Mouse (Mus musculus): ENCODE data around the gene Nudt1.
A peak's percentile ranks its signal among the peaks of the same experiment; 100 is the strongest.

The Nudt1 gene

GRCm38 (mm10) chr5:140321042-140321755 lies at the start of gene Nudt1, which contains the start of gene Mad1l1:
Gene Nudt1 (plus strand): TSS chr5:140321656.
Gene Mad1l1 (minus strand): TSS chr5:140321552.
- peak; percentile 92 to 94 for DNase-seq

DNA sequence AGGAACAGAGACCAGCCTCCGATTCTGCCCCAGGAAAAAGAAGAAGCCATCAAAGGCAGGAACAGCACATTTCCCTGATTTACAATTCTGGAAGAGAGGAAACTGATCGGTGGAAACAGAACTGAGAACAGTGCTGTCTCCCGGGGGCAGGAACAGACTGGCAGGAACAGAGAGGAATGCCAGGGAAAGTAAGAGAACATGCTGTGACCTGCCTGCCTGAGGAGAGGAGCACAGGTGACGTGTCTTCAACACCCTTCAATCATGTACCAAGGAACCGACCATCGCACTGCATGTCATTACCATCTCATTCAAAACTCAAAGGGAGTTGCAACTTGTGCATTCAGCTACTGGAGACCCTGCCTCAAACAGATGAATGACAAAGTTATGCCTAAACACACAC lies 44.7 kb upstream of the Nudt1 start:
- DNase-seq: no peak

DNA sequence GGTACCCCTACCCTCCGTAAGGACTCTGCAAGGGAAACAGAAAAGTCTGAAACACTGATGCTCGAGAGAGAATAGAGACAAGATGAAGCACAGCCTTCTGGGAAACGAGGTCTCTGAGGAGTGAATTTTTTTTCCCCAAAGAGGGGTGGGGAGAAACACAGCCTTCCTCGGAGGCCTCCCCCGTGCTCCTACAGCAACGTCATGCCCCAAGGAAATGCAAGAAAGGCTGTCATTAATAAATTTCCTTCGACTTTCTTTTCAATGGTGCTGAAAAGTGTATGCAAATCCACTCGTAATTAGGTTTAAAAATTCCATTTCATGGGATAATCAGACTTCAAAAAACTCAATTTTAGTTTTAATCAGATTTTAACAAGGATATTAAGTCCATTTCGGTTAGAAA lies 41.3 kb upstream of the Nudt1 start:
- no peak for DNase-seq

- peak; percentile 71 to 75 for DNase-seq
Measured at GRCm38 (mm10) chr5:140282376-140282775, 39.1 kb upstream of the Nudt1 start.

DNA sequence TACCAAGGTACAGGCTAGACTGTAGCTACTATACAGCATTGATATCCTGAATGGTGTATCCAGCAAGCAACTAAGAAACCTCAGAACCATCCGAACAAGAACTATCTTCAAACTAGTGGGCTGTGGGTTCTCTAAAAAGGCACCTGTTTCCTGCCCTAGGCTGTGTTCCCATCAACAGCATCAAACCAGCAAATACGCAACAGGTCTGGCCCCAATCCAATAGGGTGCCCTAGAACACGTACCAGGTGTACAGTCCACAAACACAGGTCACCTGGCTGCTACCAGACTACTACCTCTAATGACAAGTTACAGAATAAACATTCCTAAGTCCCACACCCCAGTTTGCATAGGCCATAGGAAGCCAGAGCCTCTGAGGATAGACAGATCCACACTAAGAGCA lies 38.6 kb upstream of the Nudt1 start:
- DNase-seq: no peak

DNA sequence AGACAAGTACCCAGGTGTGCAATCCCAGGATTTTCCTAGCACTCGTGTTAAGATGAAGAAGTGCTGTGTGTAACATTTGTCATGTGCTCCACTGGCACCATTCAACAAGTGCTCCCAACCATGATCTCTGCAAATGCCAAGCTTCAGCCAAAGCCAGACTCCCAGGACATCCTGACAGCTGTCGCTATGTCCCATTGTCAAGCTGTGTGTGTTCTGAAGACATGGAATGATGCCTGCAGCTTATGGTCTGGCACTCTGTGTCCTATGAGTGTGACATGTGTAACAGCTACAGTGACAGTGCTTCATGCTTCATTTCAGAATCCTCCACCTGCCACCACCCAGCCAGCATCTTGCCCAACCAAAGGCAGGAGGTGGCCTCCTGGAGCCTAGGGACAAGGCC lies 37.4 kb upstream of the Nudt1 start:
- DNase-seq: peak; percentile 20

DNA sequence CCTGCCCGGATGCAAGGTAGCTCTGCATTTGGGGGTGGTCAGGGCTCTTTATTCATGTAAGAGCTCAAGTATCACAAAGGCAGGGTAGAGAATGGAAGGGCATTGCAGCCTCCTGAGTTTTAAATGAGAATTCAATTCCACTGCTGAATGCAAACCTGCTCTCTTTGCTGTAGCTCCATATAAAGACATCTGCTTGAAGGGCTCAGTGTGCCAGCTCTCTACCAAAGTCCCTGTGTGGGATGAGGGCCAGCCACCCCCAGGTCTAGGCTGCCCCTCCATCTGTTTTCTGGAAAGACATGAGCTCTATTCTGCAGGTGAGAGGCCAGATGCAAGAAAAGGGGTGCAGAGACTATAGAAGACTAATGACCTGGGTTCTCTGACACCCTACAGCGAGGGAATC lies 36.7 kb upstream of the Nudt1 start:
- DNase-seq: peak; percentile 23 to 26

DNA sequence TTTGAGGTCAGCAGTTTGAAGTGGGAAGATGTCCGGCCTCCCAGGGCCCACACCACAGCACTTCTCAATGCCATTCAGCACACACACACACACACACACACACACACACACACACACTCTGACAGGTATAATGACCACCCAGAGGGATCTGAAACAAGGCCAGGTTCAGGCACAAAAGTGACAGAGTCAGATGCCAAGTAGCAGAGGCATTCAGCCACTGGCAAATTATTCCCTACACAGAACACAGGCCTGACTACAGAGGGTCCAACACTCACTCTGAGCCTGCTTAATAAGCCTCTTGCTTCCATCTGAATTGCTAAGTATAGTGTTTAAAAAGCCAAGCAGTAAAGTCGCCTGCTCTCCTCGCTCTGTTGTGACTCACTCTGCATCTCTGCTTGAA lies 33.2 kb upstream of the Nudt1 start:
- peak; percentile 18 to 39 for DNase-seq

- DNase-seq: no peak
Measured at GRCm38 (mm10) chr5:140289161-140289560, 32.3 kb upstream of the Nudt1 start.

GRCm38 (mm10) chr5:140292152-140292551 lies 29.3 kb upstream of the Nudt1 start:
- peak; percentile 79 to 81 for DNase-seq

GRCm38 (mm10) chr5:140298291-140298690 lies 23.2 kb upstream of the Nudt1 start:
- DNase-seq: no peak

GRCm38 (mm10) chr5:140306016-140306415 lies 15.4 kb upstream of the Nudt1 start:
- DNase-seq: peak in 1 of 2 experiments; percentile 26

DNA sequence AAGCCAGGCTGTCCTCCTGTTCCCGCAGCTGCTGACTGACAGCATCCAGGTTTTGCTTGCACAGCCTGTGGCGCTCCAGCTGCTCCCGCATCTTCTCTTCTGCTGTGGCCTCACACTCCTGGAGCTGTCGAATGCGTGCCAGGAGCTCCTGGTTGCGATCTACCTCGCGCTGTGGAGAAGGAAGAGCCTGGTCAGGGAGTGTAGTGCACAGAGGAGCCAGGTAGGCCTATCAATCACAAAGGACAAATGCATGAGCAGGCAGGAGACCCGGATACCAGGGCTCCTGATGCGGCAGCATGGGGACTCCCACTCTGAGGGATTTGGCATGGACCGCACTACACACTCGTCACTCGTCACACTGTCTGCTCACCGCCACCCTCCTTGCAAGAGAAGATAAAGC lies 13.9 kb upstream of the Nudt1 start:
- DNase-seq: no peak

- peak; percentile 26 to 44 for DNase-seq
Measured at GRCm38 (mm10) chr5:140316716-140317115, 4.7 kb upstream of the Nudt1 start.

DNA sequence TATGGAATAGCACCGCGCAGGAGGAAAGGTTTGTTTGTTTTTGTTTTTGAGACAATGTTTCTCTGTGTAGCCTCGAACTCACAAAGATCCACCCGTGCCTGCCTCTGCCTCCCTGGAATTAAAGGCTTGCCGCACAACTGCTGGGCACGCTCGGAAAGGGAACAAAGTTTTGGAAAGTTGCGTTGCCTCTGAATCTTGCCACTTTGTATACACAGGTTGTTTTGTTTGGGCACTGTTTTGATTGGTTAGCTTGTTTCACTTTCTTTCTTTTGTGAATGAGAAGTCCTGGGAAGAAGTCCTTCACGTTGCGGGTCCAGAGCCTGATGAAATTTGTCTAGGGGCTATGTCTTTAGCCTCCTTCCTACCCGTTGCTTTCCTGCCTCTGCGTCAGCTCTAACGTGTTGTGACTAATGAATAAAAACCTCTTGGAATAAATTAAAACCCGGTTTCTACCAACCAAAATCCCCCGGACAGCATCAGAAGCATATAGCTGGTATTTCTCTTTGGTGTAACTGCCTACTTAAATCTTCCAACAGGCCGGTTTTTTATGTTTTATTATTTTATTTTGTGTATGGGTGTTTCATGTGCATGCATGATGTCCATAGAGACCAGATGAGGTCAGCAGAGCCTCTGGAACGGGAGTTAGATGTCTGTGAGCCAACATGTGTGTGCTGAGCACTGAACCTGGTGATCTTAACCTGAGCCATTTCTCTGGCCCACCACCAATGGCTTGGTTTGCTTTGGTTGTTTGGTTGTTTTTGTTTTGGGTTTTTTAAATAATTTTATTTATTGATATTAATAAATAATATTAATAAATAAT lies 510 bp downstream of the Nudt1 start:
- DNase-seq: no peak

- DNase-seq: no peak
Measured at GRCm38 (mm10) chr5:140324058-140324457, 2.6 kb downstream of the Nudt1 start.

- DNase-seq: peak; percentile 85 to 86
Measured at GRCm38 (mm10) chr5:140331615-140332512, 10.4 kb downstream of the Nudt1 start, which contains the start of gene Mrm2. Gene Mrm2 (minus strand): TSS chr5:140331898.

- no peak for DNase-seq
Measured at GRCm38 (mm10) chr5:140332519-140332918, 11.1 kb downstream of the Nudt1 start.

DNA sequence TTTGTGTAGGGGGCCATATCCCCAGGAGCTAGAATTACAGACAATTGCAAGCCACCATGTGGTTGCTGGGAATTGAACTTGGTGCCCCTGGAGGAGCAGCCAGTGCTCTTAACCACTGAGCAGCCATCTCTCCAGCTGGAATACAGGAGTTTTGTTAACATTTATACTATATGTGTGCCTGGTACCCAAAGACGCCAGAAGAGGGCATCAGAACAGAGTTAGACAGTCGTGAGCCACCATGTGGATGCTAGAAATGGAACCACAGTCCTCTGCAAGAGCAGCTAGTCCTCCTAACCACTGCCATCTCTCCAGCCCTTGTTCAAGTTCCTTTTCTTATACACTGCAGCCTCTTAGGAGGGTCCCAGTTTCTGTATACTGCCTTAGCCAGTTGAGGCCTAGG lies 12.2 kb downstream of the Nudt1 start:
- no peak for DNase-seq

GRCm38 (mm10) chr5:140336680-140337079 lies 15.2 kb downstream of the Nudt1 start:
- peak; percentile 71 to 75 for DNase-seq

DNA sequence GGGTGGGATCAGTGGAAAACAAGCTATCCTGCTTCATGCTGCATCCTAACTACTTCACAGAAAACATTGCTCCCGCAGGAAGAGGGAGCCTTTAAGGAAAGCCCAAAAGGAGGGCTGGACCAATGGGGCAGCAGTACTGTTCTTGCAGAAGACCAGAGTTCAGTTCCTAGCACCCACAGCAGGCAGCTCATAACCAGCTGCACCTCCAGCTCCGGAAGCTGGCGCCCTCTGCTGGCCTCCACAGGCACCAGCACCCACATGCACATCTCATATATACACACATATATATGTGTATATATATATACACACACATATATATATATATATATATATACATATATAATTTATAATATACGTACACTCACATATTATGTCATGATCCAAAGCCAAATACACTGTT lies 17.3 kb downstream of the Nudt1 start:
- no peak for DNase-seq

DNA sequence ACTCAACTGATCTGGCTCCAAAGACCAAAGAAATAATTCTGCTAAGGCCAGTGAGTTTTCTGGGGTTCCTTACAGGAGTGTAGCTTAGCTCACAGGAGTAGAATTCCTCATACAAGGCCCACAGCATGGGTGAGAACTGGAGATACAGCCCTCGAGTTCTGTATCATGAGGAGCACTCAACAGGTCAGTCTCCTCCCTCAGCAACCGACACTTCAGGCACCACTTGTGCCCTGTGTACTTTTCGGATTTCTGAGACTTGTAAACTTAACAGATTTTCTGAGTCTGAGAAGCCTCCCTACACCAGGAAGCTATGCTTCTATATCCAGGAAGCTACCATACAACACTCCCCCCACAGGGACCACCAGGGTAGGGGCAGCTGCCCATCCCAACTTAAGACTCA lies 18.4 kb downstream of the Nudt1 start:
- no peak for DNase-seq

DNA sequence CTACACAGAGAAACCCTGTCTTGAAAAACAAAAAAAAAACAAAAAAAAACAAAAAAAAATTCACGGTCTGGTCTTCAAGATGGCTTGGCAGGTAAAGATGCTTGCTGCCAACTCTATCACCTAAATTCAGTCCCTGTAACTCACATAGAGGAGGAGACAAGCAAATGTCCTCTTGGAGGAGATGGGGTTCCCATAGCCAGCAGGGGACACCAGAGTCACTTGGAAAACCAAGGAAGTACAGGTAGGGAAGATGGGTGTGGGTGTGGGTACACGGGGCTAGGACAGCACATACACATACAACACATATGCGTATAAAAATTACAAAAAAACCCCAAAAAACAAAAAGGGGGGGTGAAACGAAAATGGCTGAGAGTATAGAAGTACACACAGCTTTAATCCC lies 21.4 kb downstream of the Nudt1 start:
- DNase-seq: no peak

Data from cerebellum, postnatal 14 days (tissue).